Mouse (Mus musculus) adrenal gland, adult 10 weeks (tissue): Measurements from ENCODE around the gene Mdh2. TPM values are rescaled to one million over a fixed set of nuclear protein-coding genes. Genes with fewer than 3 reads are reported as not detected.

Experiments
- polyA plus RNA-seq: library from polyadenylated mRNA; stranded (reverse); fragments of 350-450 nt; fragmentation: Illumina TruSeq; extraction: RNeasy Lipid Tissue Mini Kit (QIAGEN cat#74804); gene quantifications from one replicate; pipeline ENCODE4 v1.2.3, GENCODE M21; 2014; ENCODE audit warnings: low read depth, low replicate concordance

The Mdh2 gene
- polyA plus RNA-seq: 43.1 TPM

GRCm38 (mm10) chr5:135778471-135779445 is at the start of gene Mdh2:
Gene Mdh2, plus strand, starts transcription at chr5:135778480.

GRCm38 (mm10) chr5:135743741-135744609 is 34.3 kb upstream of the Mdh2 start, which contains the start of gene Tmem120a:
Gene Tmem120a, minus strand, starts transcription at chr5:135744448.

GRCm38 (mm10) chr5:135777796-135778470 is 347 bp upstream of the Mdh2 start, which contains the start of gene Styxl1:
Gene Styxl1, minus strand, starts transcription at chr5:135778385.

GRCm38 (mm10) chr5:135806555-135807262 is 28.4 kb downstream of the Mdh2 start, which contains the start of gene Srrm3:
Gene Srrm3, plus strand, starts transcription at chr5:135806890.

Other genes starting within 250 kb of the Mdh2 start
- gene Hip1, start 233.4 kb upstream of the Mdh2 start, polyA plus RNA-seq: 12.9 TPM
- gene Ccl26, start 214.9 kb upstream of the Mdh2 start, polyA plus RNA-seq: not detected
- gene Ccl24, start 205.4 kb upstream of the Mdh2 start, polyA plus RNA-seq: 0.47 TPM
- 15.9 TPM for gene Rhbdd2, start 145.9 kb upstream of the Mdh2 start, polyA plus RNA-seq
- gene Por, start 108.4 kb upstream of the Mdh2 start, polyA plus RNA-seq: 76.4 TPM
- 5.4 TPM for gene Tmem120a, start 34.0 kb upstream of the Mdh2 start, polyA plus RNA-seq
- not detected for gene Styxl1, start 95 bp upstream of the Mdh2 start, polyA plus RNA-seq
- gene Srrm3, start 28.4 kb downstream of the Mdh2 start, polyA plus RNA-seq: 0.23 TPM
- gene Hspb1, start 109.4 kb downstream of the Mdh2 start, polyA plus RNA-seq: 0.99 TPM
- gene Ywhag, start 156.1 kb downstream of the Mdh2 start, polyA plus RNA-seq: 368 TPM
- 1.4 TPM for gene Ssc4d, start 196.1 kb downstream of the Mdh2 start, polyA plus RNA-seq
- not detected for gene Zp3, start 201.6 kb downstream of the Mdh2 start, polyA plus RNA-seq
- 0.41 TPM for gene Dtx2, start 216.3 kb downstream of the Mdh2 start, polyA plus RNA-seq